Mouse (Mus musculus) liver, adult 2 months (tissue): ENCODE measurements around the gene Kcnd2.

Experiments used
- CTCF ChIP-seq: fragments of 200-500 bp; IDR thresholded peaks from 2 replicates; pipeline ENCODE4 v1.5.1; 2011; ENCODE audit warnings: low read depth, low read length, control low read depth
- POLR2A ChIP-seq: fragments of 200-500 bp; IDR thresholded peaks from 2 replicates; pipeline ENCODE4 v1.6.1; 2011; ENCODE audit warnings: low read length, control low read depth; ENCODE audit not compliant: insufficient read depth; ENCODE audit errors: extremely low read depth

GRCm38 (mm10) chr6:21510621-21511239 is 295.4 kb downstream of the Kcnd2 start:
- TF ChIP-seq CTCF, result no peak
- no peak for TF ChIP-seq POLR2A
